Mouse (Mus musculus) cerebellum, postnatal 14 days (tissue): ENCODE results near the gene Rab27a.
"Not testable (repeated sequence)": the region's sequence is repeated elsewhere in the genome, so short reads cannot be mapped to it uniquely, and the experiment has no call there.

Experiments
- DNase-seq, 2 experiments: peaks; one replicate each; pipeline ENCODE4 v3.0.0; 2021; ENCODE audit warnings: mixed read lengths in 2 of 2

Rab27a gene

DNA sequence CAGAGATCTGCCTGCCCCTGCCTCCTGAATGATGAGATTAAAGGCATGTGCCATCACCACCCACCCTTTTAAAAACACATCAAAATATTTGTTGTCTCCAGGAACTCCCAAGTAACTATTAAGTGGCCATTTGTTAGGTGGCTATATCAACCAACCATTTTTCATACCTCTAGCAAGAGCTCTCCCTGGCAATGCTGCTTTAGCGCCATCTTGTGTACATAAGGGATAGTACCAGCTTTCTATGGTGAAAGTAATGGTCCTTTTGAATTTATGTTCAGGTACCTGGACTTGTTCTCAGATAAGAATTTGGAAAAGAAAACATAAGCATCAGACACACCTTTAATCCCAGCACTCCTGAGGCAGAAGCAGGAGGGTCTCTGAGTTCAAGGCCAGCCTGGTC lies 47.1 kb downstream of the Rab27a start:
- DNase-seq, result peak; percentile 64 to 75

DNA sequence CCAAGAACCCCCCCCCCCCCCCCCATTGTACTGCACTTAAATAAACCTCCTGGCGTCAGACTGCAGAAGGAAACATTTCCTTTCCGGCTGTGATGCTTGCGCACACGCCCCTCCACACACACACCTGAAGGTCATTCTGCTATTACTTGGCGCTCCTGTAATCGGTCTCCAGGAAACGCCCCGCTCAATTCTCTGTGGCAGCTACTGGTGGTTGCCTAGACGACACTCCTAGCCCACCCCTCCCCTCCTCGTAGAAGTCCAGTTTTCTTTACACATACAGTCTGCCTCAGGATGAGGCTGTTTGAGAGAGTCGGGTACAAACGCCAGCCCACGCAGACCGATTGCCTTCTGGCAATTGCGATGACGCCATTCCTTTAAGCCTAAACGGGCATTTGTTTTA lies 49.9 kb downstream of the Rab27a start:
- DNase-seq, result peak in 1 of 2 experiments; percentile 26

DNA sequence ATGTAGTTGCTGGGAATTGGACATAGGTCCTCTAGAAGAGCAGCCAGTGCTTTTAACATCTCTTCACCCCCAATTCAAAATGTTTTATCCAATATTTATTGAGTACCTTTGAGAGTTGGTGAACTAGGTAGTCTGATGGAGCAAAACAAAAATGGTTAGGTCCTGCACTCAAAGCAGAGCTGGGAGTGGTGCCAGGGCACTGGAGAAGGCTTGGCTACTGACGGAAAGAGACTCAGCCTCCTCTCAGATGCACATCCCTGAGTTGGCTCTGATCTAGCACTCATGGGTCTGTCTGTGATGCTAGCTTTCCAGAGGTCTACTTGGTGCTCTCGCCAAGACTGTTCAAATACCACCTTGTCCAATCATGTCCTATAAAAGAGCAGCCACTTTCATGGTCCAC lies 53.2 kb downstream of the Rab27a start:
- DNase-seq, result peak in 1 of 2 experiments; percentile 42

DNA sequence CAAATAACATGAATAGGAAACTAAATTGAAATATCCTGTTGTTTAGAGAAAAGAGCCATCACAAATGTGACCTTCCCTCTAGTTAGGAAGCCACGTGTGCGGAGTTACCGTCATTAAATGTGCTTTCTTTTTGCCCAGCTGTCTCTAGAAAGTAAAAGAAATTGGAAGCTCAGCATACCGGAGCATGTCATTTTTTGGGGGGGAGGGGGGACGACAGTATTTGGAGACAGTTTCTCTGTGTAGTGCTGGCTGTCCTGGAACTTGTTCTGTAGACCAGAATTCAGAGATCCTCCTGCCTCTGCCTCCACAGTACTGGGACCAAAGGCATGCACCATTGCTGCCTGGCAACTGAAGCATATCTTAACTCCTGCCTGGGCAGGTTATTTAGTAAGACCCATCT lies 56.9 kb downstream of the Rab27a start, which contains the start of gene Khdc3:
Khdc3 (plus strand) TSS at position 301 of the 400 bp plus-strand sequence.
- no peak for DNase-seq

DNA sequence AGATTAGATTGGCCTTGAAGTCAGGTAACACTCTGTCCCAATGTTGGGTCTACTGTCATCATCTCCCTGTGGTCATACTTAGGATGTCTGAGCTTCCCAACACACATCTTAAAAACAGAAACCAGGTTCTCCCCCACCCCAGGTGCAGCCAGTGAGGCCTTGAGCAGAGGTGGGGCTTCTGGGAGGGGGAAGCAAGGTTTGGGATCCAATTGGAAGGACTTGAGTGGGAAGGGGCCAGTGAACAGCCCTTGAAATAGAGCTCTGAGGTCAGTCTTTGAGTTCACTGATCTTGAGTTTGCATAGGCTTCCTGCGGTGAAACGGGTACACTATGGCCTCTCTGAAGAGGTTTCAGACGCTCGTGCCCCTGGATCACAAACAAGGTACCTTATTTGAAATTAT lies 57.5 kb downstream of the Rab27a start, which contains the start of gene Gm20509:
Gm20509 (plus strand) TSS at position 290 of the 400 bp plus-strand sequence.
- no peak for DNase-seq

DNA sequence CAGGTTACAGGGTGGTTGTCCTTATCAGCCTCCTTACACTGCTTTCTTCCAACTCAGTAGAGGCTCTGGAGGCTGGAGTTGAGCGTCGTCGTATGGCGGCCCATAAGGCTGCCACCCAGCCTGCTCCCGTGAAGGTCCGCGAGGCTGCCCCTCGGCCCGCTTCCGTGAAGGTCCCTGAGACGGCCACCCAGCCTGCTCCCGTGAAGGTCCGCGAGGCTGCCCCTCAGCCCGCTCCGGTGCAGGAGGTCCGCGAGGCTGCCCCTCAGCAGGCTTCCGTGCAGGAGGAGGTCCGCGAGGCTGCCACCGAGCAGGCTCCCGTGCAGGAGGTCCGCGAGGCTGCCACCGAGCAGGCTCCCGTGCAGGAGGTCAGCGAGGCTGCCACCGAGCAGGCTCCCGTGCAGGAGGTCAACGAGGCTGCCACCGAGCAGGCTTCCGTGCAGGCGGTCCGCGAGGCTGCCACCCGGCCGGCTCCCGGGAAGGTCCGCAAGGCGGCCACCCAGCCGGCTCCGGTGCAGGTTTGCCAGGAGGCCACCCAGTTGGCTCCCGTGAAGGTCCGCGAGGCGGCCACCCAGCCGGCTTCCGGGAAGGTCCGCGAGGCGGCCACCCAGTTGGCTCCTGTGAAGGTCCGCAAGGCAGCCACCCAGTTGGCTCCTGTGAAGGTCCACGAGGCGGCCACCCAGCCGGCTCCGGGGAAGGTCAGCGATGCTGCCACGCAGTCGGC lies 58.7 kb downstream of the Rab27a start:
- DNase-seq, result peak; percentile 53 to 54

DNA sequence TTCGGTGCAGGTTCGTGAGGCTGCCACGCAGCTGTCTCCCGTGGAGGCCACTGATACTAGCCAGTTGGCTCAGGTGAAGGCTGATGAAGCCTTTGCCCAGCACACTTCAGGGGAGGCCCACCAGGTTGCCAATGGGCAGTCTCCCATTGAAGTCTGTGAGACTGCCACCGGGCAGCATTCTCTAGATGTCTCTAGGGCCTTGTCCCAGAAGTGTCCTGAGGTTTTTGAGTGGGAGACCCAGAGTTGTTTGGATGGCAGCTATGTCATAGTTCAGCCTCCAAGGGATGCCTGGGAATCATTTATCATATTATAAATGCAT lies 59.2 kb downstream of the Rab27a start:
- no peak for DNase-seq

DNA sequence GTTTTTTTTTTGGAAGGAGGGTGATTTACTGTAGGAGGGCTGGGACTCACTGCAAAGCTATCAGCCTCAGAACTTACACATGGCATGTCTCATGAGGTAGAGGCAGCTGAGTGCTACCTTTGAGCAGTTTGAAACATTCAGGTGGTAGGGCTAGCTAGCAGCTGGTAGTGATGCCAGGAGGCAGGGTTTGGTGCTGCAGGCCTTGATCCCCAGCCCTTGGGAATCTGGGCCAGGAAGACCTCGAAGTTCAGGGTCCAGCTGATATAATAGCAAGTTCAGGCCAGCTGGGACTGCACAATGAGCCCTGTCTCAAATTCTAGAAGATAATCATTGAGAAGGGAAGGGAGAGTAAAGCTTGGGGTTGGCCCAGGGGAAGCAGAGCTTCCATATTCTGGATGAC lies 60.5 kb downstream of the Rab27a start:
- DNase-seq, result no peak

DNA sequence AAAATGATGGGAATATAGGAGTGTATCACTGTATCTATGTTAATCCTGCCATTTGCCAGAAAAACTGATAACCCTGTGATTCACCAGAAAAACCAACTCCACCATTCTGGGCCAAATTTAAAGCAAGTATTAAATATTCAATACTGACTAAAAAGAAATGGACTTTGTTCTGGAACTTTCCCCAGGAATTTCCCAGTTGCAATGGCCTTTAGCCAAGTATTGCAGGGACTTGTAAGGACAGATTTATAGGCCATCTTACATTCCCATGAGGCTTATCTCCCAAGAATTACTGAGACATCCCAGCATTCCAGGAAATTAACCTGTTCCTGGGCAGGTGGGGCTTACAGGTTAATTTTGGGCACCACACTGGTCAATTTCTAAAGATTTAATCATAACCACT lies 61.1 kb downstream of the Rab27a start:
- DNase-seq, result no peak

DNA sequence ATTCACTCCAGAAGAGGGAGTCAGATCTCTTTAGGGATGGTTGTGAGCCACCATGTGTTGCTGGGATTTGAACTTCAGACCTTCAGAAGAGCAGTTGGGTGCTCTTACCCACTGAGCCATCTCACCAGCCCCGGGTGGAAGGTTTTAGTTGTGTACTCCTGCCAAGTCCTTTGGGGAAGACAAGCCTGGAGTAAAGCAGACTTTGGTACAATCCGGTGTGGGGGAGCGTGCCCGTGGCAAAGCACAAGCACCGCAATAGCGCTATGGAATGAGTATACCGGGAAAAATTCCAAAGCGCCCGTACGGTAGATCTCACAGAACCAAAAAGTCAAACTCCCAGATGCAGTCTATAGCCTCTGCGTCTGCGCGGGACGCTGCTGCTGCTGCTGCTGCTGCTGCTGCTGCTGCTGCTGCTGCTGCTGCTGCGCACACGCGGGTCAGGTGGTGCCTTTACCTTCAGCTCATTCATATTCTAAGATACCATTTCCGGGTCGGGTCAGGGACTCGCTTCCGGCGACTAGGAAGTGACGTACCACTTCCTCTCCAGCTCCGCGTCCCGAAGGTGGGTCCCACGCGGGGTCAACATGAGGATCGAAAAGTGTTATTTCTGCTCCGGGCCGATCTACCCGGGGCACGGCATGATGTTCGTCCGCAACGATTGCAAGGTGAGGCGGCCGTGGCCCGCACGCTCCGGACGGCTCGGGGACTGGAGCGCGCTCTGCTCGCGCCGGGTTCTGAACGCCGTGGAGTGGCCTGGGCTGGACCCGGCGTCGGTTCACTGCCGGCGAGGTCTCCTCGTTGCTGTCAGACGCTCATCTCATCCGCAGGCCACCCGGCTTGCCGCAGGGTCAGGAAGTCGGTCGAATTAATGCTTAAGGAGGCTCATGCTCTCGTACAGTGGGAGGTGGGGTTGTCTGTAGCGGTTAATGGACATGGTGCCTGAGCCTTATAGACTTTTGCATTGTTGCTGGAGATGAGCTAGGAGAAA lies 68.6 kb downstream of the Rab27a start, which contains the start of gene Rsl24d1:
Rsl24d1 (plus strand) TSS at position 508 of the 988 bp plus-strand sequence.
- peak; percentile 83 to 87 for DNase-seq

DNA sequence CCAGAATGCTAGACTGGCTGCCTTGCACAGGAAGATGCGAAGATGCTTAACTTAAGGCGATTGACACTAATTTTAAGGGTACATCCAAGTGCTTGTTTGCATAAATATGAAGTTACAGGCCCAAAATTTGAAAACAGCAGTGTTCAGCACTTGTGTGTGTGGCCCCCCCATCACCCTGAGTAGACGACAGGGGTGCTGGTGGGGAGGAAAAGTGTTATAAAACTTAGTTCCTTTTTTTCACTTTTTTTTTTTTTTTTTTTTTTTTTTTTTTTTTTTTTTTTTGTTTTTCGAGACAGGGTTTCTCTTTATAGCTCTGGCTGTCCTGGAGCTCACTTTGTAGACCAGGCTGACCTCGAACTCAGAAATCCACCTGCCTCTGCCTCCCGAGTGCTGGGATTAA lies 72.0 kb downstream of the Rab27a start:
- DNase-seq, result not testable (repeated sequence)

DNA sequence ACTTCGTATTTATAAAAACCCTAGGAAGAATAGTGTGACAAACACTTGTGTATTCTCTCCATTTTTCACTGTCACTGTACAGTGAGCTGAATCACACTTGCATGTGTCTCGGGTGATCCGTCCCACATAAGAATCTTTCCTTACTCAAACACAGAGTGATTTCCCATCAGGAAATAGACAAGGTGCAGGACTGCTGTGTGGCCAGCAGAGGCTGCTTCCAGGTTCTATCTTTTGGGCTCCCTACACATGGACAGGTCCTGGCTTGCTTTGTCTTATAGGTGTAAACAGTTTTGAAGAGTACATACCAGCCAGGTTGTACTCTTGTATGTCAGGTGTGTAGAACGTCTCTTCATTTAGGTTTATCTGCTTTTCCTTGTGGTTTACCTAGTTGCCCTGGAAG lies 73.4 kb downstream of the Rab27a start:
- no peak for DNase-seq

DNA sequence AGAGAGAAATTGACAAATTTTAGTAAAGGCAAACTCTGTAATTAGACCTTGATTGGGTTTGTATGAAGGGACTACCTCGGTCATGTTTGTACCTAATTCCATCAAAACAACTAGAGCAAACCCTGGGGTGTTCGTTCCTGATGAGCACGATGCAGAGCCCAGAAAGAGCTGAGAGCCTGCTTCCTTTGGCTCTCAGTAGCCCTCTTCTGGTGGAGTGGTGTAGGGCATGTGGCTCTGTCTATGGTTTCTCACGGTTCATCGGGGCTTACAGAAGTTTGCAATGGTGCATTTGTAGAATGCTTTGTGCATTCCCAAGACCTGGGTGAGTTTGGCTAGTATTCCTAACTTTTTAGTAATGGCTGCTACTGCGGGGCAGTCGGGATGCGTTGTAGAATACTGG lies 77.1 kb downstream of the Rab27a start:
- peak; percentile 43 to 67 for DNase-seq

DNA sequence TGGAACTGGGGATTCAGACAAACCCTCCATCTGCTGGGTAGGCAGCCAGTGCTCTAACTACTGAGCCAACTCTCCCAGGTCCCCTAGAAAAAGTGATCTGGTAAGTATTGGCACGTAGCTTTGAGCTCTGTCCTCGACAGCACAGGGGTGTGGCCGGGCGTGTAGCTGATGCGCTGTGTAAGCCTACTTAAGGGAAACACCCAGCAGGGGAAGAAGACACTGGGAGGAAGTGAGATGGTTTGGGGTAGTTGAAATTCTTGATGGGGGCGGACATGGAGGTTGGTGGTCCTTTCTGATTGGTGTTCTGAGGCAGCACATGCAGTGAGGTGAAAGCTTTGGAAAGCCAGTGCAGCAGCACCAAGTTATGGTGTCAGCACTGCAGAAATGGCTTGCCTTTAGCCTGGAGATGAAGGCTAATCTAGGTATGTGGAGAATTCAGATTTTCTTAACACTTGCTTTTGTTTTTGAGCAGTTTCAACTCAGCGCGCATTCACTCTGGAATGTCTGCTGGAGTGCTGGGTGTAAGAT lies 80.5 kb downstream of the Rab27a start:
- no peak for DNase-seq

DNA sequence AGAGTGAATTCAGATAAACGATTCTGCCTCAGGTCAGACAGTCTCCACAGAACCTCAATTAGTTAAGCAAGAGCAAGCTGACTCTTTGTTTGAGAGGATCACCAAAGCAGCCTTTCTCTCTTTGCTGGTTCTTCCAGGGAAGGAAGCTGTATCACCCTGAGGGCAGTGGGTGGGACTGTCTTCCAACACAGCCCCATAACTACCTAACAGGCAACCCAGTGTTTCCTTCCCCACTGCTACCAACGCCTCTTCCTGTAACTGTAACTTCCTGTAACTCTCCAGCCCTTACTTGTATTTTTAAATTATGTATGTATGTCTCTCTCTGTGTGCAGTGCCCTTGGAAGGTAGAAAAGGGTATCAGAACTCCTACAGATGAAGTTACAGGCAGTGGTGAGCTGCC lies 82.8 kb downstream of the Rab27a start:
- no peak for DNase-seq

DNA sequence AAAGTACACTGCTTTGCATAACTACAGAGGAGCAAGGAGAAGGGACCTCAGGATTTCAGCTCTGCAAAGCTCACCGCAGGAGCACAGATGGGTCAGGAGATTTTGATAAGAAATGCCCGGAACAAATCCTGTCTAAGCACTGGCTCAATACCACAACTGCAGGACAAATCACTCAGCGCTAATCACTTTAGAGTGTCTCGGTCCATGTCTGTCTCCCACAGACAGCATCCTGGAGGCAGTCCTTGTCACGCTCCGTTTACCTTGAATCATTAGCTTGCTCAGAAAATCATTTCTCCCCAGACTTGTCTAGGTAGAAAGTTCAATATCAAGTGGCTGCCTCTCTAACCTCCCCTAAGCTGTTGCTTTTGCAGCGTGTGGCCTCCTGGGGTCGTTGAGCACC lies 85.2 kb downstream of the Rab27a start:
- no peak for DNase-seq

DNA sequence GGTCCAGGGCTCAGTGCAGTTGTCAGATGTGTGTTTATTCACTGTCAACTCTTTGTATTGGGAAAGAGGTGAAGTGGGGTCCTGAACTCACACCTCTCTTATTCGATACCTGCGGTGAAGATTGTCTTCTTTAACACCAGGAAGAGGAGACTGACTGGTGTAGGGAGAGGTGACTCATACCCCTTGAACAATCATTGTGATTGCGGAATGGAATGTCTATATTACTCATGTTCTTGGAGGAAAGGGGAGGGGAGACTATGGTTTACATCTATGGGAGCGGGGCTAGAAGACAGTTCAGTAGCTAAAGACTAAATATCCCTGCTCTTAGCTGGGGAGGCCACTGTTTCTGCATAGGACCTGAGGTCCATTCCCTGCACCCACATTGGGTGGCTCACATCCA lies 85.9 kb downstream of the Rab27a start:
- DNase-seq, result no peak

DNA sequence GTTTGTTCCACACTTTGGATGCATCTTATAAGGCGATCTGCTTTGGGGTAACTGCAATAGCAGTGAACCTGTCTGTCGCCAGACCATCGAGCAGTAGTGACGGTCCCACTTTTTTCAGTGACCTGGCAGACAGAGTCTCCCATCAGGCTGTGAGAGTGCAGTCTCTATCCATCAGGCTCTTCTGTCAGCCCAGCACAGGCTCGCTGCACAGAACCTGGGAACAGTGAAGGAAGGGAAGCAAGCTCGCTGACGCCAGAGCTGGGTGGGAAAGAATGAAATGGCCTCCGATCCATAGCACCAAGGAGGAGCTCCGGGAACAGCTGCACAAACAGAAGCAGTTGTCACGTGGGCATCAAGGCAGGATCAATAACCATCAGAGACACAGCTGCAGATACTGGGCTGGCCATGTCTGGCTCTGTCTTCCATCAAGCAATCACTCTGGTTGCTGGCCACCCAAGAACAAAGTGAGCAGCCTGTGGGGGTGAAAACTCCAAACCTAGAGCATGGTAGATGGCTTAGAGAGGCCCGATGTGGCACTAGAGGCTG lies 92.8 kb downstream of the Rab27a start:
- no peak for DNase-seq
